Mouse (Mus musculus) stomach, embryonic 15.5 days (tissue): ENCODE results near the gene Srf. TPM values are rescaled to one million over a fixed set of nuclear protein-coding genes. Genes with fewer than 3 reads are reported as not detected.
"Not testable (repeated sequence)": the region's sequence is repeated elsewhere in the genome, so short reads cannot be mapped to it uniquely, and the experiment has no call there.

ENCODE experiments used
- ATAC-seq: fragments of 200-750 bp; cut with Nextera tagmentation; 2 replicates; pipeline ENCODE4 v1.8.0; 2017; ENCODE audit warnings: low read depth, moderate number of reproducible peaks, moderate TSS enrichment; ENCODE audit not compliant: insufficient read depth, low FRiP score
- H3K27ac ChIP-seq: fragments of 300-500 bp; sonication (generic); 2 replicates; pipeline ENCODE4 v1.5.1; 2015; ENCODE audit warnings: mild to moderate bottlenecking, inconsistent platforms
- H3K27me3 ChIP-seq: fragments of 300-500 bp; sonication (generic); replicated peaks from 2 replicates; pipeline ENCODE4 v1.6.1; 2015; ENCODE audit warnings: inconsistent platforms
- H3K36me3 ChIP-seq: fragments of 300-500 bp; sonication (generic); 2 replicates; pipeline ENCODE4 v1.6.1; 2015; ENCODE audit warnings: inconsistent platforms
- H3K4me1 ChIP-seq: fragments of 300-500 bp; sonication (generic); 2 replicates; pipeline ENCODE4 v1.6.1; 2015; ENCODE audit warnings: inconsistent platforms
- H3K4me2 ChIP-seq: fragments of 300-500 bp; sonication (generic); 2 replicates; pipeline ENCODE4 v1.6.1; 2015; ENCODE audit warnings: mild to moderate bottlenecking, inconsistent platforms
- H3K4me3 ChIP-seq: fragments of 300-500 bp; sonication (generic); replicated peaks from 2 replicates; pipeline ENCODE4 v1.5.1; 2015; ENCODE audit warnings: inconsistent platforms
- H3K9ac ChIP-seq: fragments of 300-500 bp; sonication (generic); 2 replicates; pipeline ENCODE4 v1.6.1; 2015; ENCODE audit warnings: inconsistent platforms
- H3K9me3 ChIP-seq: fragments of 300-500 bp; sonication (generic); 2 replicates; pipeline ENCODE4 v1.6.1; 2016; ENCODE audit warnings: inconsistent platforms
- WGBS: fragments of 180-500 bp; shearing (Covaris S2); methylation state at CpG from one replicate; pipeline ENCODE4 v1.1.7; 2015; 5-methylcytosine and 5-hydroxymethylcytosine counted together
- polyA plus RNA-seq: library from polyadenylated mRNA; unstranded; fragments of >200 nt; fragmentation: Nextera tagmentation; extraction: Ambion mirVana; gene quantifications from 2 replicates; pipeline ENCODE4 v1.2.1, GENCODE M21; 2015

Gene Srf
- polyA plus RNA-seq, 1 experiment from 2014 or later, result 9.4 TPM

- H3K9me3 ChIP-seq, result no peaks in the 10 kb centered on the region
- H3K27ac ChIP-seq, result peak overlapping the region; percentile 68
- H3K27me3 ChIP-seq, result no peaks in the 10 kb centered on the region
- WGBS, result 87% methylated on average over 16 of the region's 16 CpGs
- H3K4me3 ChIP-seq, result no peak overlapping the region
- no peak overlapping the region for H3K9ac ChIP-seq
- H3K4me2 ChIP-seq, result no peak overlapping the region
- H3K36me3 ChIP-seq, result peaks cover 24% of the 10 kb centered on the region
- peak; percentile 27; the same call in 1 of the 2 replicates for ATAC-seq
- H3K4me1 ChIP-seq, result peaks cover 22% of the 10 kb centered on the region
Measured at GRCm38 (mm10) chr17:46589635-46590314, 33.8 kb upstream of the Srf start.

DNA sequence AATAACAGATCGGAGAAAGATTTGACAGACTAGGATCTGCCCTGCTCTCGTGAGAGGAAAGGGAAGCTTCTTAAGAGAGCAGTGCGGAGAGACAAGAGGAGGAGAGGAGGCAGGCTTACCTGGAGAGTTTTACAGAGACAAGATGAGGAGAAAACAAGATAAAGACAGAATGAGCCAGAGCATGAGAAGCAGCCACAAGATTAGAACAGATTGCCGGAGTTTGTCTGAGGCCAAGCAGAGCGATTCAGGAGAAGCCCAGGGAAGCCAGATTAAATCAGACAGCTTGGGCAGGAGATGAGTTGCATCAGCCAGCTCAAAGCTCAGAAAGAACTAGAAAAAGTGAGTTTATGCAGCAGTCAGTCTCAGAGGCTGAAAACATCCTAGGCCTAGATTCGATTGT is 32.9 kb upstream of the Srf start:
- ATAC-seq, result no peak
- H3K9ac ChIP-seq, result no peak overlapping the region
- no peak overlapping the region for H3K4me3 ChIP-seq
- peaks cover 24% of the 10 kb centered on the region for H3K36me3 ChIP-seq
- no peak overlapping the region for H3K27ac ChIP-seq
- 90% methylated on average over 6 of the region's 6 CpGs for WGBS
- H3K9me3 ChIP-seq, result no peaks in the 10 kb centered on the region
- H3K27me3 ChIP-seq, result no peaks in the 10 kb centered on the region
- peaks cover 16% of the 10 kb centered on the region; the same call in 1 of the 2 replicates for H3K4me1 ChIP-seq
- H3K4me2 ChIP-seq, result no peak overlapping the region

- peaks cover 10% of the 10 kb centered on the region; the same call in 1 of the 2 replicates for H3K4me1 ChIP-seq
- no peak overlapping the region for H3K27ac ChIP-seq
- H3K9ac ChIP-seq, result no peak overlapping the region
- ATAC-seq, result no peak
- WGBS, result 72% methylated on average over 9 of the region's 9 CpGs
- H3K9me3 ChIP-seq, result no peaks in the 10 kb centered on the region
- no peaks in the 10 kb centered on the region for H3K27me3 ChIP-seq
- peaks cover 24% of the 10 kb centered on the region for H3K36me3 ChIP-seq
- H3K4me2 ChIP-seq, result no peak overlapping the region
- H3K4me3 ChIP-seq, result no peak overlapping the region
Measured at GRCm38 (mm10) chr17:46588173-46588572, 32.2 kb upstream of the Srf start.

DNA sequence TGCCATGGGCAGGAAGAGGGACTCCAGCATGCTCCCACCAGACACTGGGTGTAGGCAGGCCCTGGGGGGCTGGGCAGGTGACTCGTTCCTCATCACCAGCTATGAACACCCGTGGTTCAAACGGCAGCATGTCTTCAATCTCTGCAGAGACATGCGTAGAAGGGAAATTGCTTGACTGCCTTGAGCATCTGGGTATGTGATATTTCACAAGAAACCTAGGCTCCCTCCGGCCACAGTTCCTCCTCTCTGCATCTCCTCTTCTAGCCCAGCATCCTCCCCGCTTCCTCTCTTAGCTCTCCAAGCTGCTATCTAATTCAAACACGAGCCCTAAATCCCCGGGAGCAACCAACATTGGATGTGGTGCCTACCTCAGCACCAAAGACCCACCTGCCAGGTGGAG is 30.4 kb upstream of the Srf start:
- Histone ChIP-seq H3K27ac (no peak overlapping the region), H3K9me3 (no peaks in the 10 kb centered on the region), H3K4me3 (no peak overlapping the region), H3K4me2 (no peak overlapping the region), H3K36me3 (peaks cover 36% of the 10 kb centered on the region), H3K9ac (no peak overlapping the region), H3K4me1 (0 out of 2 replicates have a peak, but pooled peaks cover 3% of the 10 kb centered on the region), H3K27me3 (no peaks in the 10 kb centered on the region)
- 85% methylated on average over 8 of the region's 8 CpGs for WGBS
- ATAC-seq, result no peak

- Histone ChIP-seq H3K4me1 (no peaks in the 10 kb centered on the region), H3K4me3 (no peak overlapping the region), H3K4me2 (no peak overlapping the region), H3K9me3 (no peaks in the 10 kb centered on the region), H3K9ac (no peak overlapping the region), H3K27me3 (no peaks in the 10 kb centered on the region), H3K27ac (no peak overlapping the region), H3K36me3 (peaks cover 52% of the 10 kb centered on the region)
- WGBS, result 72% methylated on average over 5 of the region's 5 CpGs
- no peak for ATAC-seq
Measured at GRCm38 (mm10) chr17:46578650-46579049, 22.7 kb upstream of the Srf start.

GRCm38 (mm10) chr17:46576070-46576469 is 20.1 kb upstream of the Srf start:
- no peaks in the 10 kb centered on the region for H3K27me3 ChIP-seq
- no peak overlapping the region for H3K9ac ChIP-seq
- H3K4me2 ChIP-seq, result no peak overlapping the region
- 80% methylated on average over 13 of the region's 13 CpGs for WGBS
- H3K9me3 ChIP-seq, result no peaks in the 10 kb centered on the region
- no peak overlapping the region for H3K4me3 ChIP-seq
- ATAC-seq, result no peak
- no peaks in the 10 kb centered on the region for H3K4me1 ChIP-seq
- no peak overlapping the region for H3K27ac ChIP-seq
- peaks cover 53% of the 10 kb centered on the region for H3K36me3 ChIP-seq

DNA sequence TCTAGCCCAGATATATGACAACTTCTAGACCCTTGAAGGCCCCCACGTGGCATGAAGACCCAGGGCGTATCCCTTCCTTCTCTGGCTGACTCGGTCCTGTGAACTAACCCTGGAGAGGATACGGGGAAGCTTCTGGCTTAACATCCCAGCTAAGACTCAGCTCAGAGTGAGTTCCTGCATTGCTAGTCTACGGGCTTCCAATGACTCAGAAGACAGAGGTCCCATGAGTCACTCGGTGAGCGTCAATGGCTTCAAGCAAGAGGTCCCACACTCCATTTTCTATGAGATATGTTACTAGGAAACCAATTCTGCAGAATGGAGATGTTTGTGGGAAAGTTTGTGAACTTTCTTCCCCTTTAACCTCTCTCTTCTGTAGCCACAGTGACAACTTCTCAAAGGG is 18.6 kb upstream of the Srf start:
- Histone ChIP-seq H3K9me3 (no peaks in the 10 kb centered on the region), H3K27ac (no peak overlapping the region), H3K4me1 (no peaks in the 10 kb centered on the region), H3K36me3 (peaks cover 44% of the 10 kb centered on the region), H3K27me3 (no peaks in the 10 kb centered on the region), H3K9ac (no peak overlapping the region), H3K4me3 (no peak overlapping the region), H3K4me2 (no peak overlapping the region)
- 88% methylated on average over 7 of the region's 7 CpGs for WGBS
- no peak for ATAC-seq

DNA sequence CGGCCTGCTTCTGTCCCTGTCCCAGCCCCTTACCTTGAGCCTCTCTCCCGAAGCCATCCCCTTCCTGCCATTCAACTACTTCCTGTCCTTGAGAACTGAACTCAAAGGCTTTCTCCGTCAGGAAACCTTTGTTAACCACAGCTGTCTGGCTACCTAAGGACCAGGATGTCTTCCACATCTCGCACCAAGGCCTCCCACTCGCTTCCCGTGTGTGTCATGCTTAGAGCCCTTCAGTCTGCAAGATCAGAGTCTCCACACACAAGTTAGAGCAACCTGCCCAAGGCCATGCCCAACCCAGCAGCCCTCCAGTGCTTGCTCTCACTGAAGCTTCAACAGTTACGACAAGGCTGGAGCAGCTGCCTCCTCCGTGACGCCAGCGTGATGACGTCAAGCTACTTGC is 15.0 kb upstream of the Srf start:
- Histone ChIP-seq H3K36me3 (peaks cover 52% of the 10 kb centered on the region), H3K9ac (no peak overlapping the region), H3K9me3 (no peaks in the 10 kb centered on the region), H3K27me3 (no peaks in the 10 kb centered on the region), H3K27ac (peak overlapping the region; percentile 23; the same call in 1 of the 2 replicates), H3K4me2 (no peak overlapping the region), H3K4me3 (no peak overlapping the region), H3K4me1 (no peaks in the 10 kb centered on the region)
- ATAC-seq, result no peak
- WGBS, result 84% methylated on average over 11 of the region's 11 CpGs

DNA sequence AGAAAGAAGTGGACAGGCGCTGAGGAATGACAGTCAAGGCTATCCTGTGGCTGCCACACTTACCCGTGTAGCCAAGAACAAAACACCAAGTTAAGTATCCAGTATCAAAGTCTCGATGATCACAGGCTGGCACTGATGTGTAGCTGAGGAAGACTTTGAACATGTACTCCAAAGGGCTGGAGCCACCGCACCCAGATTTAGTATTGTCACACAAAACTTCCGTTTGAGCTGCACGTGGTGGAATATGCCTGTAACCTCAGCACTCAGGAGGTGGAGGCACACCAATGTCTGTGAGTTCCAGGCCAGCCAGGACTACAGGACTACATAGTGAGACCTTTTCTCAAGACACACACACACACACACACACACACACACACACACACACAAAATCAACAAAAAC is 3.2 kb upstream of the Srf start:
- H3K27me3 ChIP-seq, result no peaks in the 10 kb centered on the region
- no peak overlapping the region for H3K27ac ChIP-seq
- no peak for ATAC-seq
- peaks cover 9% of the 10 kb centered on the region; the same call in 1 of the 2 replicates for H3K36me3 ChIP-seq
- H3K4me1 ChIP-seq, result peaks cover 17% of the 10 kb centered on the region
- no peaks in the 10 kb centered on the region for H3K9me3 ChIP-seq
- H3K4me3 ChIP-seq, result no peak overlapping the region
- 90% methylated on average over 6 of the region's 6 CpGs for WGBS
- no peak overlapping the region for H3K4me2 ChIP-seq
- no peak overlapping the region for H3K9ac ChIP-seq

DNA sequence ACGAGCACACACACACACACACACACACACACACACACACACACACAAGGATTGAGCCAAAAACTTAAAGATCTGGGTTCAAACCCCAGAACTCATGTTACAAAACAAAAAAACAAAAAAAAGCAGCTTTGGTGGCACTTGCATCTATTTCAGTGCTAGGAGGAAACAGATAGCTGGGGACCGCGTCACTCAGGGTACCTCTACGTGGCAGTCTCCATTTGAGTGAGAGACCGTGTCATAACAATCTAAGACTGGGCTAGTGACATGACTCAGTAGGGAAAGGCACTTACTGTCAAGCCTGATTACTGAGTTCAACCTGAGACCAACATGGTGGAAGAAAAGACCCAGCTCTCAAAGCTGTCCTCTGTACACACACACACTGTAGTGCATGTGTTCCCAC is 2.2 kb upstream of the Srf start:
- H3K9ac ChIP-seq, result no peak overlapping the region
- no peak for ATAC-seq
- peaks cover 26% of the 10 kb centered on the region for H3K4me1 ChIP-seq
- no peaks in the 10 kb centered on the region for H3K27me3 ChIP-seq
- WGBS, result 80% methylated on average over 5 of the region's 5 CpGs
- no peaks in the 10 kb centered on the region for H3K36me3 ChIP-seq
- no peak overlapping the region for H3K27ac ChIP-seq
- no peaks in the 10 kb centered on the region for H3K9me3 ChIP-seq
- H3K4me2 ChIP-seq, result no peak overlapping the region
- no peak overlapping the region for H3K4me3 ChIP-seq

DNA sequence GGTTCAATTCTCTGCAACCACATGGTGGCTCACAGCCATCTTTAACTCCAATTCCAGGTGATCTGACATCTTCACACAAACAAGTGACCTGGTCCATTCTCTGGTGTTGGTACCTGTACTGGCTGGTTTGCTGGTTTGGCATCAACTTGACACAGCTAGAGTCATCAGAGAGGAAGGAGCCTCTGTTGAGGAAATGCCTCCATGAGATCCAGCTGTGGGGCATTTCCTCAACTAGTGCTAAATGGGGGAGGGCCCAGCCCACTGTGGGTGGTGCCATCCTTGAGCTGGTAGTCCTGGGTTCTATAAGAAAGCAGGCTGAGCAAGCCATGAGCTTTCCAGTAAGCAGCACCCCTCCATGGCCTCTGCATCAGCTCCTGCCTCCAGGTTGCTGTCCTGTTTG is 1.3 kb upstream of the Srf start:
- H3K9me3 ChIP-seq, ATAC-seq, H3K27me3 ChIP-seq, H3K9ac ChIP-seq, H3K36me3 ChIP-seq: not testable (repeated sequence)
- Histone ChIP-seq H3K4me2 (0 out of 2 replicates have a peak overlapping the region, but pooled peaks have one; percentile 70), H3K4me1 (peaks cover 26% of the 10 kb centered on the region), H3K4me3 (0 out of 2 replicates have a peak overlapping the region, but pooled peaks have one; percentile 96), H3K27ac (peak overlapping the region; percentile 95)

DNA sequence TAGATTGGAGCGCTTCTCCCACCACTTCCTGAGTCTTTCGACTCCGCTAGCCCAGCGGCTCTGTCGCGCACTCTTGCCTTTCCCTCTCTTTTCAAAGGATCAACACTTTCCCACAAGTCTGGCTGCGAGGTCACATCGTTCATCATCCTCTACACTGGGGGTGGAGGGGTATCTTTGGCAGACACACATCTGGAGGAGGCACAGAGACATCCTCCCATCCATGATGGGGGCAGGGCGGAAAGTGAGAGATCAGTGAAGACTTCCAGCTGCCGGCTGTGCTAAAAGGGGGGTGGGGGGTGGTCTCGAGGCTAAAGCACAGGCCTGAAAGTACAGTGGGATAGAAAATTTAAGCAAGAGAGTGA is 590 bp upstream of the Srf start:
- 0% methylated on average over 11 of the region's 11 CpGs for WGBS
- peak; percentile 15; the same call in 1 of the 2 replicates for ATAC-seq

More for the DNA sequence above, 590 bp upstream of the Srf start:
- peak overlapping the region; percentile 96 for H3K4me3 ChIP-seq
- H3K4me2 ChIP-seq, result peak overlapping the region; percentile 70
- peak overlapping the region; percentile 14; the same call in 1 of the 2 replicates for H3K9ac ChIP-seq
- H3K27me3 ChIP-seq, result no peaks in the 10 kb centered on the region
- H3K4me1 ChIP-seq, result peaks cover 26% of the 10 kb centered on the region
- peaks cover 7% of the 10 kb centered on the region; the same call in 1 of the 2 replicates for H3K36me3 ChIP-seq
- peak overlapping the region; percentile 95 for H3K27ac ChIP-seq
- no peaks in the 10 kb centered on the region for H3K9me3 ChIP-seq
